Mouse (Mus musculus) spleen, adult 2 months (tissue): ENCODE measurements around the gene Phldb2. TPM values are rescaled to one million over a fixed set of nuclear protein-coding genes. Genes with fewer than 3 reads are reported as not detected.

Source experiments
- DNase-seq, 2 experiments: peaks; one replicate each; pipeline versions ENCODE4 v3.0.0 to v3.0.0-alpha.2; 2012 to 2021; ENCODE audit warnings: low spot score in 2 of 2, low read depth in 1 of 2
- H3K27ac ChIP-seq: fragments of 200-500 bp; 2 replicates; pipeline ENCODE4 v1.5.1; 2012; ENCODE audit warnings: low read length, inconsistent platforms; ENCODE audit not compliant: insufficient read depth
- H3K27me3 ChIP-seq: fragments of 200-500 bp; 2 replicates; pipeline ENCODE4 v1.6.1; 2012; ENCODE audit warnings: mild to moderate bottlenecking, moderate library complexity, low read length, inconsistent platforms; ENCODE audit not compliant: control insufficient read depth, insufficient read depth
- H3K36me3 ChIP-seq: fragments of 200-500 bp; 2 replicates; pipeline ENCODE4 v1.6.1; 2012; ENCODE audit warnings: mild to moderate bottlenecking, low read length, inconsistent platforms; ENCODE audit not compliant: control insufficient read depth, insufficient read depth
- H3K4me1 ChIP-seq: fragments of 200-500 bp; 2 replicates; pipeline ENCODE4 v1.6.1; 2011; ENCODE audit warnings: inconsistent platforms; ENCODE audit not compliant: control insufficient read depth, insufficient read depth, insufficient read length
- H3K4me3 ChIP-seq: fragments of 200-500 bp; 2 replicates; pipeline ENCODE4 v1.5.1; 2011; ENCODE audit warnings: mild to moderate bottlenecking, inconsistent platforms; ENCODE audit not compliant: insufficient read depth, insufficient read length; ENCODE audit errors: extremely low read depth
- CTCF ChIP-seq: fragments of 200-500 bp; IDR thresholded peaks from 2 replicates; pipeline ENCODE4 v1.5.1; 2011; ENCODE audit warnings: mild to moderate bottlenecking, inconsistent platforms; ENCODE audit not compliant: insufficient read depth, insufficient read length, insufficient replicate concordance; ENCODE audit errors: extremely low read depth
- POLR2A ChIP-seq: fragments of 200-500 bp; IDR thresholded peaks from 2 replicates; pipeline ENCODE4 v1.6.1; 2011; ENCODE audit warnings: low read depth, low read length, inconsistent platforms
- WGBS: fragments of 180-500 bp; shearing (Covaris S2); methylation state at CpG from one replicate; pipeline ENCODE4 v1.1.7; 2018; 5-methylcytosine and 5-hydroxymethylcytosine counted together
- polyA plus RNA-seq: library from polyadenylated mRNA; depleted of rRNA; stranded (reverse); fragments of >200 nt; gene quantifications from 2 replicates; pipeline ENCODE4 v1.2.3, GENCODE M21; 2012

Gene Phldb2
- polyA plus RNA-seq, 1 experiment: 5.0 TPM

- no peaks in the 10 kb centered on the region for H3K27me3 ChIP-seq
- no peak overlapping the region for H3K27ac ChIP-seq
- no peak for DNase-seq
- no peak for TF ChIP-seq CTCF
- TF ChIP-seq POLR2A: no peak
- no peaks in the 10 kb centered on the region for H3K4me1 ChIP-seq
- no peaks in the 10 kb centered on the region for H3K36me3 ChIP-seq
- H3K4me3 ChIP-seq: no peak overlapping the region
Measured at GRCm38 (mm10) chr16:45811788-45812187, 141.6 kb downstream of the Phldb2 start.

- Histone ChIP-seq H3K27me3 (no peaks in the 10 kb centered on the region), H3K27ac (no peak overlapping the region), H3K4me3 (no peak overlapping the region), H3K4me1 (no peaks in the 10 kb centered on the region), H3K36me3 (no peaks in the 10 kb centered on the region)
- no peak for DNase-seq
- WGBS: 64% methylated on average over 6 of the region's 6 CpGs
- no peak for TF ChIP-seq CTCF
- TF ChIP-seq POLR2A: no peak
Measured at GRCm38 (mm10) chr16:45810829-45811326, 142.5 kb downstream of the Phldb2 start.

- DNase-seq: no peak
- no peaks in the 10 kb centered on the region for H3K4me1 ChIP-seq
- H3K27ac ChIP-seq: no peak overlapping the region
- H3K4me3 ChIP-seq: no peak overlapping the region
- WGBS: 77% methylated on average over 2 of the region's 2 CpGs
- H3K27me3 ChIP-seq: no peaks in the 10 kb centered on the region
- no peak for TF ChIP-seq CTCF
- TF ChIP-seq POLR2A: no peak
- no peaks in the 10 kb centered on the region for H3K36me3 ChIP-seq
Measured at GRCm38 (mm10) chr16:45810155-45810554, 143.2 kb downstream of the Phldb2 start.

DNA sequence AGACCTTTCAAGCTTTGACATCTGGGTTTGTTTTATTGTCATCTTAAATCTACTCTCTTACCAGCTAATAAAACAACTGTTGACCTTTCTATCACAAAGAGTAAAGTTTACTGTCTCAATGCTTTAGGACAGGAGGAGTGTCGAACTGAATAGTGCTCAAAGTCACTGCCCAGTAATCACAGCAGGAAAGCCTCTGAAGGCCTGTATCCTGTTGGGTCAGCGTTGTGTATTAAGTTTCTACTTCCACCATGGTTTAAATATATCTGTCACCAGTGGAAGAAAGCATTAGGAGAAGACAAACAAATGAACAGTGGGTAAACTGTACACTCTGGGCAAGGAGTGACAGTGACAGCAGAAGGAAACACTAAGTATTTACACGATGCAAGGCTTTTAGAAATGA, 148.7 kb downstream of the Phldb2 start:
- H3K27ac ChIP-seq: no peak overlapping the region
- no peaks in the 10 kb centered on the region for H3K36me3 ChIP-seq
- WGBS: 44% methylated on average over 3 of the region's 3 CpGs

DNA sequence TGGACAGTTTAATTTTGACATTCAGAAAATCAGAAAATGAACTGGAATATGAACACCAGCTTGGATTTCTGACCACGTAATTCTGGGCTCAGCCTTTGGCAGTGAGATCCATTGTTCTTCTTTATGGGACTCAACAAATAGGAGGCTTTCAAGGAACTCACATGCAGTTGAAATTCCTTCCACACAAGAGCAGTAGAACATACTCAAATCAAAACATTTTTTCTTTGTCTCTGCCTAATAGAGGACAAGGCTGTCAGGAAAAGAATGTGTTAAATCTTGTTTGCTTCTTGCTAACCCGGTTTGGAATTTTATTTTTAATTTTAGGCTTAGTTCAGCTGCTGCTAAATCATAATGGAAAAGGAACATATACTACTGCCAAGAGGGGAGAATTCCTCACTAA, 153.0 kb downstream of the Phldb2 start:
- Histone ChIP-seq H3K27ac (no peak overlapping the region), H3K27me3 (no peaks in the 10 kb centered on the region), H3K4me1 (no peaks in the 10 kb centered on the region), H3K36me3 (no peaks in the 10 kb centered on the region), H3K4me3 (no peak overlapping the region)
- TF ChIP-seq CTCF (no peak), POLR2A (no peak)
- DNase-seq: no peak
- 73% methylated on average over 2 of the region's 2 CpGs for WGBS

More for the DNA sequence above, 148.7 kb downstream of the Phldb2 start:
- Histone ChIP-seq H3K4me3 (no peak overlapping the region), H3K27me3 (no peaks in the 10 kb centered on the region), H3K4me1 (no peaks in the 10 kb centered on the region)
- DNase-seq: no peak
- TF ChIP-seq CTCF: no peak

GRCm38 (mm10) chr16:45799150-45799549, 154.2 kb downstream of the Phldb2 start:
- DNase-seq: no peak
- Histone ChIP-seq H3K4me3 (no peak overlapping the region), H3K27me3 (no peaks in the 10 kb centered on the region), H3K36me3 (no peaks in the 10 kb centered on the region), H3K27ac (no peak overlapping the region), H3K4me1 (no peaks in the 10 kb centered on the region)
- no peak for TF ChIP-seq CTCF
- WGBS: 90% methylated on average over 4 of the region's 4 CpGs

DNA sequence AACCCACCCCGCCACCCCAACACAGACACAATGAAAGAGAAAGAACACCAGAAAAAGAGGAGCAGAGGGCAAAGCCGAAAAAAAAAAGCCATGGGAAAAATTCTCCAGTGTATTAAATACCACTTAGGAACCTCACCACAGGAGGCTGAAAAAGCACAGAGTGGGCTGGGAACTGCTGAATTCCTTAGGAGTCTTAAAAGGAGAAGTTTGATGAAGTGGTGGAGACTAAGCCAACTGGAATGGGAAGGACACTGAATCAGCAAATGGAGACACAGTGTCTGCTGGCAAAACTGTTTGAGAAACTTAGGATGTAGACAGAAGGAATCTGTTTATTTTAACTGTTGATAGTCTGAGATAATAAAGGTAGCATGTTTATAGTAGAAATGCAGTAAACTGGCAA, 154.8 kb downstream of the Phldb2 start:
- no peaks in the 10 kb centered on the region for H3K27me3 ChIP-seq
- no peak overlapping the region for H3K27ac ChIP-seq
- WGBS: 86% methylated on average over 2 of the region's 2 CpGs
- no peaks in the 10 kb centered on the region for H3K36me3 ChIP-seq
- DNase-seq: no peak
- no peak for TF ChIP-seq POLR2A
- no peak for TF ChIP-seq CTCF
- no peak overlapping the region for H3K4me3 ChIP-seq
- no peaks in the 10 kb centered on the region for H3K4me1 ChIP-seq
